Mouse (Mus musculus) liver, adult (tissue): ENCODE measurements around the gene Fkbp11.

Experiments
- GATA4 ChIP-seq: IDR thresholded peaks from 2 replicates; pipeline ENCODE4 v1.6.1; 2014; ENCODE audit warnings: mild to moderate bottlenecking, low read length; ENCODE audit not compliant: insufficient replicate concordance

Fkbp11 gene

GRCm38 (mm10) chr15:98680660-98681059 is 47.3 kb downstream of the Fkbp11 start:
- no peak for TF ChIP-seq GATA4

DNA sequence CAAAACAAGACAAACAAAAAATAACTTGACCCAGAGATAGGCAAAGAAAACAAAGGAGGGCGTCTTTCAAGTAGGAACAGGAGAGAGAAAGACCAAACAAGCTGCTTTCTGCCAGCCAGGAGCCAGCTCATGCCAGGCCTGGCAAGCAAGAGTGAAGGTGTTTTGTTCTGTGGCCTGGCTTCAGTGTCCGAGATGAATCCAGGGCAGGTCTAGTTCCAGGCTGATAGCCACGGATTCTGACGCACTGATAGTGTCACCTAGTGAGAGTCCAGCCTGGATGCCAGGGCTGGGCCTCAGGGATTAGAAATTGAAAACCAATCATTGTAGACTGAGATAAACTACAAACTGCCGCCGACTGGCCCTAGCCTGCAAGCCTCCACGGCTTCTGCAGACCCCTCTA is 50.0 kb downstream of the Fkbp11 start:
- TF ChIP-seq GATA4 = peak; percentile 47; the same call in 1 of the 2 replicates

DNA sequence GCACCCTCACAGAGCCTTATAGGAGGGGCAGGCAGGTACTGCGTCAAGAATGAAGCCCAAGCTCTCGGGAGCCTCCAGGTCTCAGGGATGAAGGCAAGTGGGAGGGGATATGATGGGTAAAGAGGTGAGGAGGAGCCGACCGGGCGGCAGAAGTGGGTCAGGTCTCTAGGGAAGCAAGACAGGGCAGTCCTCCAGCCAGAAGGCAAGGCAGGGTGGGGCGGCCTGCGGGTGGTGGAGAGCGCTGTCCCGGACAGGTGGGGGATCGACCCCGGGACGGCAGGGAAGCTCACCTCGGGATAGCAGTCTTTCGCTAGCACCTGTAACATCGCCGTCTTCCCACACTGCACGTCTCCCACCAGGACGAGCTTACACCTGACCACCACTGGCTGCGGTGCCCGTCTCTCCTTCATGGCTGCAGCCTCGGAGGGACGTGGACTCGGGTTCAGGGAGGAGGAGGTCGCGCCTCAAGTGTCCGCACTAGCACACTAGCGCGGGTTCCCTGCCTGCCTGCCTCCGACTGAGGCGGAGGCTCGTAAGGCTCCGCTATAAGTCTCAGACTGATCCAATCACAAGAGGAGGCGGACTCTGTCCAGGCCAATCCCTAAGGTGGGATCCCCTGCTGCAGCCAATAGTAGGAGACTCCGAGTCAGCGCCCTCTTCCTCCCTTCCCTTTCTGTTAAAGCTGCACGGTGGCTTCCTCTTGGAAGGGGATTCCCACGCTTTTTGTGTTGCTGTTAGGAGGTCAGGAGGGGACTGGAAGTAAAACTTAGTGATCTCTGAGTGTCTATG is 50.9 kb downstream of the Fkbp11 start, which contains the start of gene Rnd1:
Gene Rnd1 (minus strand): TSS at position 522 of the 789 bp plus-strand sequence.
- no peak for TF ChIP-seq GATA4

DNA sequence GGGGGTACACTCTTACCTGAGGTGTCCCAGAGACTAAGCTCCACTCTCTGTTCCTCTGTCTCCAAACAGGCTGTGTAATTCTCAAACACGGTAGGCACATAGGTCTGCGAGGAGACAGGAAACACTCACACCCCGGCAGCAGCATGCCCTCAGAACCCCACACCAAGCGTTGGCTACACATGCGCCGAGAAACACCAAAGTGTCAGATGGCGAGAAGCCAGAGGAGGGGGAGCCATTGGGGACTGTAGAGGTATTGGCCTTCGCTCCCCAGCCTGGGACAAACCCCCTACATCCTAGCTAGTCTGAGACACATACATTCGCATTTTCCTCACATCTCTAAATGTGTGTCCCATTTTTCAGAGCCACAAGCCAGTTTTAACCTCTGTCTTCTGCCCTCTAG is 51.5 kb downstream of the Fkbp11 start:
- TF ChIP-seq GATA4 = no peak

DNA sequence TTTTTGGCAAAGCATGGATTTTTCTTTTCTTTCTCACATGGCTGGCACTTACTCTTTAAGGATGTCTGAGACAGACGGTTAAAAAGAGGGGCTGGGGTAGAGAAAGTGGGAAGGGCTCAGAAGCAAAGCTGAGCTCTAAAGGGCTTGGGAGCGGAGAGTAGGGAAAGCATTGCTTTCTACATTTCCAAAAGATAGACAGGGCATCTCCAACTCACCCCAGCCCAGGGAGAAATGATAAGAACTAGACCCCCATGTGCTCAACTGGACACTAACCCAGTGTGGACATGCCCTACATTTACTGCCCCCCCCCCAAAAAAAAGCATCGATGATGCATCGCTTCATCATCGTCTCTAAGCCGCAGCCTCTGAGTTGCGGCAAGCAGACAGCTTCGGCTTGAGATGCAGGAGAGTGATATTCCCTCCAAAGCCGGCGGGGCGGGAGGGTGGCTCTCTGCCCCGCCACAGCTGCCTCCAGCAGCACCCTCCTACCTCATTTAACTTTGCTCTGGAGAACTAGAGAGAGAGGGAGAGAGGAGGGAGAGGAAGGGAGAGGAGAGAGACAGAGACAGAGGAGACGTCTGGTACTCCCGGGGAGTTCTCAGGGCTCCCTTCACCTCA is 52.3 kb downstream of the Fkbp11 start:
- TF ChIP-seq GATA4 = no peak

DNA sequence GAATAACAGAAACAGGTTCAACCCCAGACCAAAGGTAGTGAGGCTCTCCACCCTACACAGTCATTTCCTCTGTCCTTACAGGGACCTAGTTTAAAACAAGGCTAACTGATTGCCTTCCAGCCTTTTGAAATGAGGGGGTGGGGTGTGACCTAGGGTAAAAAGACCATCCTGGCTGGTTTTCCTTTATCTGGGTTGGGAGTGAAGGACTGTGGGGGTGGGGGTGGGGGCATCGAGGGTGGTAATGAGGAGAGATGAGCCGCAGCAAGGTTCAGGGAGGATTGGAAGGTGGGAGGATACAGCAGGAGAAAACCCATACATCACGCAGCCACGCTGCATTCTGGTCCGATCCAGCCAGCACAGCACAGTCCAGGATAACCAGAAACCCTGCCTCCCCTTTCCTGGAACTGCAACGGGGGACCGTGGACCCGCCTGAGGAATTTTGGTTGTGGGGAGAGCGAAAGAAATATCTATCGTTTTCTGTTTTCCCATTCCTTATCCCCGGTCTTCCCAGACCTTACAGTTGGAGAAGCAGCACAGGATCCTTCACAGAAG is 52.9 kb downstream of the Fkbp11 start:
- TF ChIP-seq GATA4 = no peak
